In the genomic region with DNA sequence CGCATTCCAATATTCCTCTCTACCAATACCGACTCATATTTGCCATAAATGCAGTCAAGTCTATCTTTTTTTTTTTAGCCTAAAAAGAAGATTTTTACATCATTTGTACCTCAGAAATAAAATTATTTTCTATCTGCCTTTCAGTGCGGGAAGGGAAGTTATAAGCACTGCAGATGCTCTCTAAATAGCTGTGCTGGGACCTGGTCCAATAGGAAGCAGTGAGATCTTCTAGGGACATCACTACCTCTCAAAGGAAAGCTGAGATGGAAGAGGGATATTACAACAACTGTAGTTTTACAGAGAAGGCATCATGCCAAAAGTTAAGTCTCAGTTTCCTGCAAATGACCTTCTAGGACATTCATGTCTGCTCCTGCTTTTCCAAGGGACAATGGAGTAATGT, we compare ENCODE assay signal across 13 mouse cellular contexts.
"Had no signal": no experiment of that assay in that cellular context is flagged by ENCODE, and none has a peak within 500 bp of the region (broad histone marks: within the 10 kb centered on the region; RNA-seq: fewer than 3 reads in every experiment).

No protein-coding gene starts in this region.

- H3K36me3 ChIP-seq: lung, embryonic 15.5 days; midbrain, embryonic 13.5 days; midbrain, embryonic 15.5 days; neural tube, embryonic 12.5 days; stomach, embryonic 15.5 days had no signal

- H3K27me3 ChIP-seq: lung, embryonic 15.5 days; midbrain, embryonic 13.5 days; midbrain, embryonic 15.5 days; neural tube, embryonic 12.5 days; stomach, embryonic 15.5 days had no signal

- ATAC-seq: midbrain, embryonic 13.5 days; midbrain, embryonic 15.5 days had no signal

- H3K4me1 ChIP-seq: lung, embryonic 15.5 days; midbrain, embryonic 15.5 days; stomach, embryonic 15.5 days had no signal

- H3K4me3 ChIP-seq: lung, embryonic 15.5 days; midbrain, embryonic 13.5 days; midbrain, embryonic 15.5 days; neural tube, embryonic 12.5 days; stomach, embryonic 15.5 days had no signal

- DNase-seq: lung, adult 18-20 months; lung, postnatal 4 days; right cerebral cortex, postnatal 14 days; thymus, adult 2 months; thymus, postnatal 25 days; thymus, postnatal 4 days had no signal

- H3K9ac ChIP-seq: lung, embryonic 15.5 days; midbrain, embryonic 13.5 days; midbrain, embryonic 15.5 days; neural tube, embryonic 12.5 days; stomach, embryonic 15.5 days had no signal

- H3K27ac ChIP-seq: lung, embryonic 15.5 days; midbrain, embryonic 13.5 days; midbrain, embryonic 15.5 days; neural tube, embryonic 12.5 days; stomach, embryonic 15.5 days; stomach, postnatal 0 days had no signal

- H3K4me2 ChIP-seq: lung, embryonic 15.5 days; midbrain, embryonic 11.5 days; midbrain, embryonic 13.5 days; midbrain, embryonic 15.5 days; neural tube, embryonic 12.5 days; stomach, embryonic 15.5 days had no signal

- H3K9me3 ChIP-seq: lung, embryonic 15.5 days; midbrain, embryonic 13.5 days; midbrain, embryonic 15.5 days; neural tube, embryonic 12.5 days; stomach, embryonic 15.5 days had no signal
